Mouse (Mus musculus) forebrain, embryonic 16.5 days (tissue): ENCODE measurements around the gene Itih4. TPM values are rescaled to one million over a fixed set of nuclear protein-coding genes. Genes with fewer than 3 reads are reported as not detected.

Experiments
- ATAC-seq: fragments of 200-750 bp; cut with Nextera tagmentation; 2 replicates; pipeline ENCODE4 v1.8.0; 2017; ENCODE audit warnings: mild to moderate bottlenecking, moderate library complexity
- H3K27ac ChIP-seq: fragments of 300-500 bp; sonication (generic); 2 replicates; pipeline ENCODE4 v1.5.1; 2014; ENCODE audit warnings: low read length, control low read depth
- H3K27me3 ChIP-seq: fragments of 300-500 bp; sonication (generic); replicated peaks from 2 replicates; pipeline ENCODE4 v1.6.1; 2014; ENCODE audit warnings: low read length; ENCODE audit not compliant: control insufficient read depth, insufficient read depth
- H3K36me3 ChIP-seq: fragments of 300-500 bp; sonication (generic); 2 replicates; pipeline ENCODE4 v1.6.1; 2014; ENCODE audit not compliant: control insufficient read depth, insufficient read depth
- H3K4me1 ChIP-seq: fragments of 300-500 bp; sonication (generic); replicated peaks from 2 replicates; pipeline ENCODE4 v1.6.1; 2014; ENCODE audit warnings: low read length; ENCODE audit not compliant: control insufficient read depth, insufficient read depth
- H3K4me2 ChIP-seq: fragments of 300-500 bp; sonication (generic); 2 replicates; pipeline ENCODE4 v1.6.1; 2014; ENCODE audit warnings: mild to moderate bottlenecking, low read length, control low read depth
- H3K4me3 ChIP-seq: fragments of 300-500 bp; sonication (generic); replicated peaks from 2 replicates; pipeline ENCODE4 v1.5.1; 2014; ENCODE audit warnings: mild to moderate bottlenecking, low read length, control low read depth
- H3K9ac ChIP-seq: fragments of 300-500 bp; sonication (generic); replicated peaks from 2 replicates; pipeline ENCODE4 v1.6.1; 2014; ENCODE audit warnings: low read depth, low read length, control low read depth
- H3K9me3 ChIP-seq: fragments of 300-500 bp; sonication (generic); 2 replicates; pipeline ENCODE4 v1.6.1; 2016; ENCODE audit warnings: low read length; ENCODE audit not compliant: control insufficient read depth
- WGBS: fragments of 180-500 bp; shearing (Covaris S2); extraction: QIAGEN DNeasy Blood & Tissue Kit; methylation state at CpG from one replicate; pipeline ENCODE4 v1.1.7; 2014; 5-methylcytosine and 5-hydroxymethylcytosine counted together
- polyA plus RNA-seq: library from polyadenylated mRNA; unstranded; fragments of >200 nt; fragmentation: Nextera tagmentation; extraction: Ambion mirVana; gene quantifications from 2 replicates; pipeline ENCODE4 v1.2.1, GENCODE M21; 2015

Itih4 gene
- polyA plus RNA-seq, 1 experiment from 2014 or later = not detected

GRCm38 (mm10) chr14:30876451-30876850, 9.8 kb upstream of the Itih4 start:
- H3K9ac ChIP-seq = no peak overlapping the region
- H3K36me3 ChIP-seq = 0 out of 2 replicates have a peak, but pooled peaks cover 3% of the 10 kb centered on the region
- WGBS = 92% methylated on average over 10 of the region's 10 CpGs
- no peak overlapping the region for H3K27ac ChIP-seq
- H3K4me1 ChIP-seq = no peaks in the 10 kb centered on the region
- H3K9me3 ChIP-seq = no peaks in the 10 kb centered on the region
- H3K4me2 ChIP-seq = no peak overlapping the region
- ATAC-seq = no peak
- no peaks in the 10 kb centered on the region for H3K27me3 ChIP-seq
- H3K4me3 ChIP-seq = no peak overlapping the region

GRCm38 (mm10) chr14:30877827-30878226, 8.4 kb upstream of the Itih4 start:
- H3K4me2 ChIP-seq = no peak overlapping the region
- no peak overlapping the region for H3K27ac ChIP-seq
- no peaks in the 10 kb centered on the region for H3K4me1 ChIP-seq
- H3K4me3 ChIP-seq = no peak overlapping the region
- ATAC-seq = no peak
- 92% methylated on average over 3 of the region's 3 CpGs for WGBS
- H3K9me3 ChIP-seq = no peaks in the 10 kb centered on the region
- 0 out of 2 replicates have a peak, but pooled peaks cover under 1% of the 10 kb centered on the region for H3K36me3 ChIP-seq
- no peaks in the 10 kb centered on the region for H3K27me3 ChIP-seq
- no peak overlapping the region for H3K9ac ChIP-seq

DNA sequence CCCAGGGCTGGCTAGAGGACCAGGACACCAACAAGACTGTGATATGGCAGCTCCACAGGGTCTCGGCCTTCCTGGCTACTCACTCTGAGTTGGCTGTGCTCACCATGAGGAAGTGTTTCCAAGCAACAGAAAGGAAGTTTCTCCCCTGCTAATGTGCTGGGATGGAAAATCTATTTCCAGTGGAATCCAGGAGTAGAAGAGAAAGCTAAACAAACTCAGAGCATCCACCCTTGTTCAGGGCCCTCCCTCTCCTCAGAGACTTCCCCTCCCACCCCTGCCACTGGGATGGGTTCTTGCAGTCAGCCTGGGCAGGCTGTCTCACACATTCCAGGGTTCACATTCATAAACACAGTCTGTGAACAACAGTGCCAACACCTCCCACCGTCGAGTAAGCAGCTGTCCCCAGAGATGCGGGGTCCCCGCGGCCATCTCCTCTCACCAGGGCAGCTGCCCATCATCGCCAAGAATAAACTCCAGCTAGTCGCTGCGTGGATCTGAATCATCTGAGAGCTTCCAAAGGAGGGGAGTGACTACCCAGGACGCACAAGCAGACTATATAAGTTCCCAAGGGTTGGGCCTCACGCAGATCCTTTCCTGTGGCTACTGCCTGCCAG, 7.2 kb upstream of the Itih4 start, which contains the start of gene Mustn1:
Mustn1 (plus strand) TSS at position 243 of the 614 bp plus-strand sequence.
- 63% methylated on average over 11 of the region's 11 CpGs for WGBS
- peak; percentile 36; the same call in 1 of the 2 replicates for ATAC-seq
- Histone ChIP-seq H3K9ac (no peak within 1 kb of the TSS), H3K4me1 (no peaks in the 10 kb centered on the region), H3K4me2 (no peak within 1 kb of the TSS), H3K27me3 (no peaks in the 10 kb centered on the region), H3K4me3 (no peak within 1 kb of the TSS), H3K27ac (no peak within 1 kb of the TSS), H3K36me3 (no peaks in the 10 kb centered on the region), H3K9me3 (no peaks in the 10 kb centered on the region)

DNA sequence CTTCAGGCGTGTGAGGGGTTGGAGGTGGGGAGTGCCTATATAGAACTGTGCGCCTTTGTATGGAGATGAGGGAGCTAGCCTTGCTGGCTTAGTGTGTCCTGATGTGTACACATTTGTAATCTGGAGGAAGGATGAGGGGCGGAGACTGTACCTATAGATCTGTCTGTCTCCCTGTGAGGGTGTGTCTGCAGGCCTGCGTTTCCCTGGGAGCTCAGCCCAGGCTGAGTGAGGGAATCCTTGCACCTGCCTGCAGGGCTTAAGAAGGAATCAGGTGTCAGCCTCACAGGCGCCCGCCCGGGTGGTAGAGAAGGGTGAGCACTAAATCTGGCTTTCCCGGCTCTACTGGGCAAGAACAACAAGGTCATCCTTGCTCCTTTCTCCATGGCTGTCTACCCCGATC, 6.5 kb upstream of the Itih4 start:
- Histone ChIP-seq H3K4me3 (no peak overlapping the region), H3K27ac (no peak overlapping the region), H3K9ac (no peak overlapping the region), H3K4me2 (no peak overlapping the region), H3K9me3 (no peaks in the 10 kb centered on the region), H3K36me3 (no peaks in the 10 kb centered on the region), H3K27me3 (no peaks in the 10 kb centered on the region), H3K4me1 (no peaks in the 10 kb centered on the region)
- WGBS = 62% methylated on average over 9 of the region's 9 CpGs
- ATAC-seq = no peak

DNA sequence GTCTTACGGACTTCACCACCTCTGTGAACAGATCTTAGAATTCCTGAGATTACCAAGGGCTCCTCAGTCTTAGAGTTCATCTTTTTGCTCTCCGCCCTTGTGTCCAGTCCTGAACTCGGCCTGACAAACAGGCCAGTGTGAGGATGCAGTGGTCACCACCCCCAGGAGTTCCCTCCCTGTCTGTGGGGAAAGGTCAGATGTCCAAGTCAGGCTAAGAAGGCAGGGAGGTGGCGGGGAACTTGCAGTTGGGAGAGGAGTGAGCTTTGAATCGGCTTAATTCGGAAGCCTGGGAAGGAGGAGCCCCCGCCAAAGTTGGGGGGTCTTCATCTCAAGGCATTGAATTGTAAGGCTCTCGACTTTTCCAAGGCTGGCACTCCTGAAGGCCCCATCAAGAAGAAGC, 6.0 kb upstream of the Itih4 start:
- Histone ChIP-seq H3K4me2 (no peak overlapping the region), H3K27me3 (no peaks in the 10 kb centered on the region), H3K9ac (no peak overlapping the region), H3K4me1 (no peaks in the 10 kb centered on the region), H3K36me3 (no peaks in the 10 kb centered on the region), H3K27ac (no peak overlapping the region), H3K4me3 (no peak overlapping the region), H3K9me3 (no peaks in the 10 kb centered on the region)
- 74% methylated on average over 8 of the region's 8 CpGs for WGBS
- ATAC-seq = no peak

- H3K27me3 ChIP-seq = no peaks in the 10 kb centered on the region
Measured at GRCm38 (mm10) chr14:30880811-30881717, 5.2 kb upstream of the Itih4 start.

GRCm38 (mm10) chr14:30881718-30882108, 4.6 kb upstream of the Itih4 start:
- no peak overlapping the region for H3K27ac ChIP-seq
- H3K36me3 ChIP-seq = no peaks in the 10 kb centered on the region
- no peaks in the 10 kb centered on the region for H3K27me3 ChIP-seq

More at GRCm38 (mm10) chr14:30880811-30881717, 5.2 kb upstream of the Itih4 start:
- Histone ChIP-seq H3K27ac (no peak overlapping the region), H3K9me3 (no peaks in the 10 kb centered on the region), H3K4me1 (no peaks in the 10 kb centered on the region), H3K4me2 (no peak overlapping the region), H3K36me3 (no peaks in the 10 kb centered on the region), H3K4me3 (no peak overlapping the region), H3K9ac (no peak overlapping the region)
- 86% methylated on average over 17 of the region's 17 CpGs for WGBS
- ATAC-seq = no peak

GRCm38 (mm10) chr14:30885298-30885697, 978 bp upstream of the Itih4 start:
- H3K27me3 ChIP-seq = no peaks in the 10 kb centered on the region
- H3K9ac ChIP-seq = no peak overlapping the region
- no peak overlapping the region for H3K4me3 ChIP-seq
- H3K36me3 ChIP-seq = no peaks in the 10 kb centered on the region
- no peak for ATAC-seq
- H3K9me3 ChIP-seq = no peaks in the 10 kb centered on the region
- H3K4me1 ChIP-seq = no peaks in the 10 kb centered on the region
- no peak overlapping the region for H3K4me2 ChIP-seq
- 21% methylated on average over 3 of the region's 3 CpGs for WGBS
- no peak overlapping the region for H3K27ac ChIP-seq

More at GRCm38 (mm10) chr14:30881718-30882108, 4.6 kb upstream of the Itih4 start:
- Histone ChIP-seq H3K4me1 (no peaks in the 10 kb centered on the region), H3K4me2 (no peak overlapping the region), H3K9me3 (no peaks in the 10 kb centered on the region), H3K4me3 (no peak overlapping the region), H3K9ac (no peak overlapping the region)
- ATAC-seq = no peak
- 88% methylated on average over 3 of the region's 3 CpGs for WGBS

- H3K27ac ChIP-seq = no peak overlapping the region
- H3K4me1 ChIP-seq = no peaks in the 10 kb centered on the region
- H3K27me3 ChIP-seq = no peaks in the 10 kb centered on the region
- H3K9me3 ChIP-seq = no peaks in the 10 kb centered on the region
- H3K4me3 ChIP-seq = no peak overlapping the region
- H3K36me3 ChIP-seq = no peaks in the 10 kb centered on the region
- no peak for ATAC-seq
- H3K4me2 ChIP-seq = no peak overlapping the region
- WGBS = 16% methylated on average over 9 of the region's 9 CpGs
- no peak overlapping the region for H3K9ac ChIP-seq
Measured at GRCm38 (mm10) chr14:30888271-30888732, 2.0 kb downstream of the Itih4 start.
